14 mouse cellular contexts compared by ENCODE assay signal in the genomic region with DNA sequence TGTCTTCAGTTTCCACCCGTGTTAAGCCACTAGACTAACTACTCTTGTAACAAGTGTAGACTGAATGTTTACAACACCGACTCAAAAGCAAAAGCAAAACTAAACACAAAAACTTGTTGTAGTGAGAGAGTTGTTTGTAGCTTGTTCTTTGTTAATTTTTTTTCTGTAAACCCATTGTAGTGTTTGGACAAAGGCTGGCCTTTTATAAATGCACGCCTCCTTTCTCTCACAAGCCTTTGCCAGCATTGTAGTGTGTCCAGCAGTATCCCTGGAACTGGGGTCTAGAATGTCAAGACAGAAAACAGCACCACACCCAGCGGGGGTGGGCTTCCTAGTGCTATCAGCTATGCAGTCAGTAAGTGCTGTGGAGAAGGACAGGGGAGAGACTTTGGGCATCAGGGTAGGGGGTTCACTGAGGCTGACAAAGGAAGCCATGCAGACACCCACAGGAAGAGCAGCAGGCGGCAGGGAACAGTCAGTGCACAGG. TPM values are rescaled to one million over a fixed set of nuclear protein-coding genes. Genes with fewer than 3 reads are reported as not detected.
DNase-seq lines count a peak whose midpoint lies in the region; ATAC-seq and TF ChIP-seq lines count a peak whose summit lies in the region.
"Had no signal": no experiment of that assay in that cellular context is flagged by ENCODE, and none has a peak within 500 bp of the region (broad histone marks: within the 10 kb centered on the region; RNA-seq: fewer than 3 reads in every experiment).

No protein-coding gene starts in this region.

- TF ChIP-seq POLR2A in cerebellum, adult 2 months (IDR thresholded peaks at IDR 0.05; ENCODE audit: borderline replicate concordance, insufficient read depth, low read length): no peak
- TF ChIP-seq POLR2A in small intestine, adult 2 months (IDR thresholded peaks at IDR 0.05; ENCODE audit: low read depth, low read length): no peak

- 72% methylated on average over 5 of the region's 5 CpGs for WGBS in cerebellum, adult 2 months
- 50% methylated on average over 5 of the region's 5 CpGs for WGBS in hindbrain, embryonic 12.5 days
- WGBS in hindbrain, postnatal 0 days: 34% methylated on average over 5 of the region's 5 CpGs
- 58% methylated on average over 5 of the region's 5 CpGs for WGBS in neural tube, embryonic 15.5 days
- 54% methylated on average over 5 of the region's 5 CpGs for WGBS in small intestine, adult 2 months

- no peak overlapping the region for H3K4me2 ChIP-seq in hindbrain, embryonic 12.5 days (replicated peaks)
- H3K4me2 ChIP-seq in hindbrain, postnatal 0 days (ENCODE audit: low read depth, low read length): no peak overlapping the region
- no peak overlapping the region for H3K4me2 ChIP-seq in neural tube, embryonic 15.5 days
- H3K4me2 ChIP-seq: embryonic facial prominence, embryonic 12.5 days; forebrain, embryonic 13.5 days; liver, embryonic 11.5 days had no signal

- no peak for DNase-seq in cerebellum, adult 2 months
- DNase-seq in cerebellum, adult 9-11 months: no peak
- no peak for DNase-seq in hindbrain, postnatal 0 days (ENCODE audit: low spot score)
- no peak for DNase-seq in neural tube, embryonic 10.5 days (ENCODE audit: extremely low spot score, low spot score)
- DNase-seq: cerebellum, adult 8-10 months; gastrocnemius, postnatal 36 days had no signal

- H3K9ac ChIP-seq in hindbrain, embryonic 12.5 days: no peak overlapping the region
- H3K9ac ChIP-seq in hindbrain, postnatal 0 days (replicated peaks; ENCODE audit: low read length): no peak overlapping the region
- no peak overlapping the region for H3K9ac ChIP-seq in neural tube, embryonic 15.5 days (replicated peaks)
- H3K9ac ChIP-seq: embryonic facial prominence, embryonic 12.5 days; forebrain, embryonic 13.5 days had no signal

- no peak for ATAC-seq in hindbrain, embryonic 12.5 days (ENCODE audit: low FRiP score)
- no peak for ATAC-seq in hindbrain, postnatal 0 days
- ATAC-seq in neural tube, embryonic 15.5 days (ENCODE audit: low FRiP score): no peak
- ATAC-seq in megakaryocyte-erythroid progenitor cell, adult 5-6 weeks (replicated peaks; ENCODE audit: low FRiP score, low TSS enrichment, poor library complexity, severe bottlenecking): no peak

- no peaks in the 10 kb centered on the region for H3K36me3 ChIP-seq in hindbrain, embryonic 12.5 days
- no peaks in the 10 kb centered on the region for H3K36me3 ChIP-seq in hindbrain, postnatal 0 days (ENCODE audit: insufficient read depth, low read length)
- H3K36me3 ChIP-seq in neural tube, embryonic 15.5 days: no peaks in the 10 kb centered on the region
- H3K36me3 ChIP-seq in small intestine, adult 2 months (ENCODE audit: control insufficient read depth, insufficient read depth, low read length): no peaks in the 10 kb centered on the region
- H3K36me3 ChIP-seq: embryonic facial prominence, embryonic 12.5 days had no signal

- H3K27me3 ChIP-seq in cerebellum, adult 2 months (ENCODE audit: control insufficient read depth, insufficient read depth, low read length): no peaks in the 10 kb centered on the region
- H3K27me3 ChIP-seq in hindbrain, embryonic 12.5 days: no peaks in the 10 kb centered on the region
- H3K27me3 ChIP-seq in hindbrain, postnatal 0 days (ENCODE audit: insufficient read depth, low read length): no peaks in the 10 kb centered on the region
- no peaks in the 10 kb centered on the region for H3K27me3 ChIP-seq in neural tube, embryonic 15.5 days (replicated peaks)
- no peaks in the 10 kb centered on the region for H3K27me3 ChIP-seq in small intestine, adult 2 months (ENCODE audit: control insufficient read depth, insufficient read depth, low read length)
- H3K27me3 ChIP-seq: embryonic facial prominence, embryonic 12.5 days; forebrain, embryonic 13.5 days had no signal

- no peak overlapping the region for H3K4me3 ChIP-seq in cerebellum, adult 2 months (replicated peaks; ENCODE audit: insufficient read depth, low read depth, low read length)
- H3K4me3 ChIP-seq in hindbrain, embryonic 12.5 days: no peak overlapping the region
- H3K4me3 ChIP-seq in hindbrain, postnatal 0 days (ENCODE audit: low read length): no peak overlapping the region
- no peak overlapping the region for H3K4me3 ChIP-seq in neural tube, embryonic 15.5 days (replicated peaks)
- no peak overlapping the region for H3K4me3 ChIP-seq in small intestine, adult 2 months (ENCODE audit: low read depth, low read length)
- H3K4me3 ChIP-seq: embryonic facial prominence, embryonic 12.5 days; forebrain, embryonic 13.5 days had no signal

- peaks cover 19% of the 10 kb centered on the region for H3K4me1 ChIP-seq in cerebellum, adult 2 months (ENCODE audit: control insufficient read depth, insufficient read depth, low read length)
- peaks cover 39% of the 10 kb centered on the region for H3K4me1 ChIP-seq in hindbrain, embryonic 12.5 days
- peaks cover 8% of the 10 kb centered on the region; the same call in 1 of the 2 replicates for H3K4me1 ChIP-seq in hindbrain, postnatal 0 days (ENCODE audit: insufficient read depth, low read length)
- peaks cover 33% of the 10 kb centered on the region for H3K4me1 ChIP-seq in neural tube, embryonic 15.5 days
- peaks cover 9% of the 10 kb centered on the region for H3K4me1 ChIP-seq in small intestine, adult 2 months (ENCODE audit: control insufficient read depth, insufficient read depth, insufficient read length, low read length)

- H3K9me3 ChIP-seq in hindbrain, embryonic 12.5 days (replicated peaks): no peaks in the 10 kb centered on the region
- no peaks in the 10 kb centered on the region for H3K9me3 ChIP-seq in hindbrain, postnatal 0 days (ENCODE audit: low read length)
- H3K9me3 ChIP-seq in neural tube, embryonic 15.5 days (replicated peaks): no peaks in the 10 kb centered on the region
- H3K9me3 ChIP-seq: embryonic facial prominence, embryonic 12.5 days; forebrain, embryonic 13.5 days had no signal

- H3K27ac ChIP-seq in cerebellum, adult 2 months (ENCODE audit: insufficient read depth, low read length): peak overlapping the region; percentile 55; the same call in 1 of the 2 replicates
- H3K27ac ChIP-seq in hindbrain, embryonic 12.5 days: 0 out of 2 replicates have a peak overlapping the region, but pooled peaks have one; percentile 30
- H3K27ac ChIP-seq in hindbrain, postnatal 0 days: no peak overlapping the region
- H3K27ac ChIP-seq in neural tube, embryonic 15.5 days (replicated peaks): 0 out of 2 replicates have a peak overlapping the region, but pooled peaks have one; percentile 1
- H3K27ac ChIP-seq in small intestine, adult 2 months (ENCODE audit: insufficient read depth, low read depth, low read length): peak overlapping the region; percentile 46
- H3K27ac ChIP-seq: embryonic facial prominence, embryonic 12.5 days; forebrain, embryonic 13.5 days; kidney, postnatal 0 days had no signal

- TF ChIP-seq CTCF in cerebellum, adult 2 months (IDR thresholded peaks at IDR 0.05; ENCODE audit: borderline replicate concordance, insufficient read depth, low read depth, low read length): no peak
- TF ChIP-seq CTCF in hindbrain, postnatal 0 days (IDR thresholded peaks at IDR 0.05; ENCODE audit: low read depth): no peak
- no peak for TF ChIP-seq CTCF in small intestine, adult 2 months (IDR thresholded peaks at IDR 0.05; ENCODE audit: extremely low read depth, insufficient read length, insufficient replicate concordance, low read depth, low read length)

RNA-seq across cellular contexts. Expression of a gene that starts 5.5 kb away (rescaled TPM):
- 0.03 TPM in 1 of 2 replicates, not detected in the other for polyA plus RNA-seq in cerebellum, adult 2 months (2012; rRNA removed)
- 0.31 and 0.43 TPM in 2 replicates for polyA plus RNA-seq in hindbrain, embryonic 12.5 days (2016; fragmentation: Nextera tagmentation; extraction: Ambion mirVana)
- 0.16 TPM in 1 of 2 replicates, not detected in the other for total RNA-seq in hindbrain, postnatal 0 days (2014; rRNA removed)
- polyA plus RNA-seq in hindbrain, postnatal 0 days (2015; fragmentation: Nextera tagmentation; extraction: Ambion mirVana): 0.26 and 0.33 TPM in 2 replicates
- polyA plus RNA-seq in neural tube, embryonic 15.5 days (2015; fragmentation: Nextera tagmentation; extraction: Ambion mirVana): 0.50 and 0.61 TPM in 2 replicates
- polyA plus RNA-seq in small intestine, adult 2 months (2012; rRNA removed): 0.05 TPM in 1 of 2 replicates, not detected in the other
- 3.1 and 6.3 TPM in 2 replicates for total RNA-seq in megakaryocyte-erythroid progenitor cell, adult 5-6 weeks (2014; fragmentation: Nextera tagmentation)
- not detected in 2 replicates for total RNA-seq in megakaryocyte-erythroid progenitor cell, adult 5-6 weeks (2017)
